Mouse (Mus musculus): ENCODE results near the gene Atxn10.

Atxn10 gene

DNA sequence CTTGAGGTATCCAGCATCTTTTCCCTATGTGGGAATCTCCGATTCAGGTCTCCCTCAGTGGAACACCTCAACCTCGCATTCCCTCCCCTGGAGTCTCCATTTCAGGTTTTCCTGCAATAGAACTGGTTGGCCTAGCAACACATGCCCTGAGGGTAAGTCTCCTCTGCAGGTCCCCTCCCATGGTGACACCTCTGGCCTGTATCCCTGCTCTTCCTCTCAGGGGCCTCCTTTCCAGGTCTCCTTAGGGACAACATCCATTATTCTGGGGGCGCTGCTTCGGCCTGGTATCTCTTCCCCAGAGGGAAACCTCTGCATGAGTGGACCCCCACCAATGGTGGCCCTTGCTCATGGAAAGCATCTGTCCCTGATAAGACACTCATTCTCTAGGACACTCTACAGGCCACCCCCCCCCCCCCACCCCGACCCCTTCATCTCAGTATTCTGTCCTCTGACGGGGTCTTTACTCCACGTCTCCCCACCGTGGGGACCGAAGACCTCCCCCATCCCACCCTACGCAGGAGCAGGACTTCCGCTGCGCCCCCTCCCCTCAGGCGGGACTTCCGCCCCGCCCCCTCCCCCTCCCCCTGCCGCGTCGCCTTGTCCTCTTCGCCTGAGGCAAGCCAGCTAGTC lies at the start of gene Atxn10:
Gene Atxn10, plus strand, starts transcription at position 575 of the 630 bp plus-strand sequence.
- TF ChIP-seq GATA4 (IDR thresholded peaks at IDR 0.05; ENCODE audit: insufficient replicate concordance, low read length) = no peak

DNA sequence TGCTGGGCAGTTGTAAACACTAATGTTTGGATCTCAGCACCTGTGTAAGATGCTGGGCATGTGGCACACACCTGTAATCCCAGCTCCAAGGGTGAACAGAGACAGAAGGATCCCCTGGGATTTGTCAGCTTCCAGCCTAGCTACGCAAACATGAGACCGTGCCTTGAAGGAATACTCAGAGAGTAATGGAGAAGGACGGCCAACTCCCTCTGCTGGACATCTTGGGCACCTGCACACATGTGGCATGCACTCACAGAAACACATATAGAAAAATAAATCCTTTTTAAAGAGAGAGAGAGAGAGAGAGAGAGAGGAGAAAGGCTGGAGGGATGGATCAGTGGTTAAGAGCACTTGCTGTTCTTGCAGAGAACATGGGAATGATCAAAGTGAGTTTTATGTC lies 41.4 kb upstream of the Atxn10 start:
- no peak for TF ChIP-seq GATA4 (IDR thresholded peaks at IDR 0.05; ENCODE audit: insufficient replicate concordance, low read length)

DNA sequence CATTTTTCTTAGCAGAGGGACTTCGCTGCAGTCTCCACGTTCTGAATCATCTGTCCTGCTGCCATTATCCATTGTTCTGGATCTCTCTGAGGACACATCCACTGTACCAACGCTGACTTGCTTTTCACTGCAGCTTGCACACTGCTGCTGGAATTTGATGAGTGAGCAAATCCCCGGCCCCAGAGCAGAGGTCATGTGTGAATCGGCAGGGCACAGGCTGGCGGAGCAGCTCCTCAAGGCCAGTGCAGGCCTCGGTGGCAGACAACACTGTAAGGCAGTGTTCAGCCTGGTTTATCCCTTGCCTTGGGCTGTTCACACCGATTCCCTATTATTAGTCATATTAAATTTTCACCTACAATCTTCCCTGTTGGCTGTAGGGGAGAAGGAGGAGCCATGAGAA lies 40.5 kb upstream of the Atxn10 start:
- TF ChIP-seq GATA4 (IDR thresholded peaks at IDR 0.05; ENCODE audit: insufficient replicate concordance, low read length) = no peak

DNA sequence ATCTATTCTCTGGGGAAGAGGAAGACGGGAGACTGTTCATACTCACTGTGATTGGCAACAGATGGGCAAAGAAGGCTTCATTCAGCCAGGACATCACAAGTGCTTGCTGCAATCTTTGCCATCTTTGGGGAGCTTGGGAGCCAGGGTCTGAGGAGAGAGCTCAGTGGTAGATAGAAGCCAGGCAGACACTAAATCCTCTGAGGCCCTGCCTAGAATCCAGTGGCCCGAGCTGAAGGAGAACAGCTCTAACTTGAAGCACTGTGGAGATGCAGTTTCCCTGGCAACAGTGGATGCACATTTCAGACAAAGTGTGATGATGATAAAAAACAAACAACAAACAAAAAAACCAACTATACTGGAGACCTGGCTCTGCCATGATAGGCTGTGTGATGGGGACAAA lies 40.1 kb upstream of the Atxn10 start:
- TF ChIP-seq GATA4 (IDR thresholded peaks at IDR 0.05; ENCODE audit: insufficient replicate concordance, low read length) = no peak

DNA sequence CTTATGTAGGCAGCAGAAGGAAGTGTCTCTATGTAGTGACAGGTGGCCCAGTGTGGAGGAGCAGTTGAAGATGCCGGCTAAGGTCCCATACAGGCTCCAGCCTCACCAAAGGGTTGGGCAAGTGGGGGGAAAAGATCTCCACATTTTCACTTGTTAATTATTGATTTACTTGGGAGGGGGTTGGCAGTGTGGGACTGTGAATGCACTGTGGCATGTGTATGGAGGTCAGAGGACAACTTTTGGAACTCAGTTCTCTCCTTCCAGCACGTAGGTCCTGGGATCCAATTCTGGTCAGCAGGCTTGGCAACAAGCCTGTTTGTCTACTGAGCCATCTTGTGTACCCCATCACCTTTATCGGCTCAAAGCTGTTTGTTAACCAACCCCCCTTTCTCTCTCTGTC lies 39.5 kb upstream of the Atxn10 start:
- no peak for TF ChIP-seq GATA4 (IDR thresholded peaks at IDR 0.05; ENCODE audit: insufficient replicate concordance, low read length)

DNA sequence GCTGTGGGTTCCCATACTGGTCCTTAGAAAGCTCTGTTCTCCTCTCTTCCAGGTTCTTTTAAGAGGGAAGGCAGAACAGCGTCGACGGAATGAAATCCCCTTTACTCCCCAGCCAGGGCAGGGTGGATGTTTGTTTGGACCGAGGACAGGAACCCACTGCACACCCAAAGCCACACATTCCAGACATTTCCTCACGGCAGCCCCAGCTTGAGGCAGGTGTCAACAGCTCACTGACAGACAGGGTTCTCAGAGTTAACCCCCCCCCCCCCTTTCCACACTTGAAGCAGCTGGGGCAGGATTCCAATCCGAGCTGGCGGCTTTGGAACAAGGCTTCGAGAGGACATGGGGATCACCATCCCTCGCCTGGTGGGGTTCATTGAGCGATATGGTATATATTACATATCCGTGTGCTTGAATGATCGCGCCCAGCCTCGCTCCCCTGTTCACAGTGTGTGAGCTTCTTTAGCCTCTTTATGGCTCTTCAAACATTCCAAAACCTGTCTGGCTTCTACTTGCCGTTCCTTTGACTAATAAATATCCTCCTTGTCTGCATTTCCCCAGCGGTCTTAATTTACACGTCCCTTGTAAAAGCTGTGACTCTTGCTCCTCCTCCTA lies 37.8 kb upstream of the Atxn10 start:
- no peak for TF ChIP-seq GATA4 (IDR thresholded peaks at IDR 0.05; ENCODE audit: insufficient replicate concordance, low read length)

DNA sequence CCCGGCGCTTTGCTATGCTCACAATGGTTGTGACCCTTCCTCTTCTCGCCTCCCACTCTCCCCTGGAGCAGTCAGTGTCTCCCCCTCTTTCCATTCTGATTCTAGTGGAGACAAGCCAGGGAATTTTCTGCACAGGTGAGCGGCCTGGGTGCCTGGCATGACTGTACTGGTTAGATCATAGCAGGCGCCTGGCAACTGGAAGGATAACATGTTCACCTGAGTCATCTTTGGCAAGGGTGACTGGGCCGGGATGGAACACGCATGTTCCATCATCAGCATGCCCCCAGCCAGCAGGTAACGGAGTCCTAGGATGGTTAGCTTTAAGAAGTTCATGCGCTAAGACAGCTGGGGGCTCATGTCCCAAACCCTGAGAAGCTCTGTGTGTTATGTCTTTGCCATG lies 37.1 kb upstream of the Atxn10 start:
- TF ChIP-seq GATA4 (IDR thresholded peaks at IDR 0.05; ENCODE audit: insufficient replicate concordance, low read length) = no peak

DNA sequence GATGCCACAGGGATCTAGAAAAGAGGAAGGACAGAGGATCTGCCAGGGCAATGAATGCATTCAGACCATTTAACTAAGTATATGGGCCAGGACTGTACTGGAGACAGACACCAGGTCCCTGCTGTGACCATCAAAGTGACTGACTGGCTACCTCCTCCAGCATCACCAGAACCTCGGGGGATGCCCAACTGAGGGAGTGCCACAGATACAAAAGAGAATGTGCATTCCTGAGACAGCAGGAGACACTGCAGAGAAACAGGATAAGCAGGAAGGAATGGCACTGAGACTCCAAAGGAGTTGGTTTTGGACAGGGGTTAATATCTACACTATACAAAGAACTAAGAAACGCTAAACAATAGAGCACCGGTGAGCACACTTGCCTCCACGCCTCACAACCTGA lies 32.8 kb upstream of the Atxn10 start:
- TF ChIP-seq GATA4 (IDR thresholded peaks at IDR 0.05; ENCODE audit: insufficient replicate concordance, low read length) = no peak

DNA sequence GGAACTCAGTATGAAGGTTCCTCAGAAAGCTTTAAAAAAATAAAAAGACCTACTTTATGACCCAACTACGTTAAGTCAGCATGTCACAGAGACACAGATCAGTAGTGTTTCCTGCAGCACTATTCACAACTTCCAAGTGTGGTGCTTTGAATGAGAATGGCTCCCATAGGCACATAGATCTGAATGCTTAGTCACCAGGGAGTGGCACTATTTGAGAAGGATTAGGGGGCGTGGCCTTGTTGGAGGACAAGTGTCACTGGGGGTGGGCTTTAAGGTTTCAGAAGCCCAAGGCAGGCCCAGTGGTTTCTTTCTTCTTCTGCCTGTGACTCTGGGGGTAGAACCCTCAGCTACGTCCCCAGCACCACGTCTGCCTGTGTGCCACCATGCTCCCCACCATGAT lies 32.1 kb upstream of the Atxn10 start:
- TF ChIP-seq GATA4 (IDR thresholded peaks at IDR 0.05; ENCODE audit: insufficient replicate concordance, low read length) = no peak

DNA sequence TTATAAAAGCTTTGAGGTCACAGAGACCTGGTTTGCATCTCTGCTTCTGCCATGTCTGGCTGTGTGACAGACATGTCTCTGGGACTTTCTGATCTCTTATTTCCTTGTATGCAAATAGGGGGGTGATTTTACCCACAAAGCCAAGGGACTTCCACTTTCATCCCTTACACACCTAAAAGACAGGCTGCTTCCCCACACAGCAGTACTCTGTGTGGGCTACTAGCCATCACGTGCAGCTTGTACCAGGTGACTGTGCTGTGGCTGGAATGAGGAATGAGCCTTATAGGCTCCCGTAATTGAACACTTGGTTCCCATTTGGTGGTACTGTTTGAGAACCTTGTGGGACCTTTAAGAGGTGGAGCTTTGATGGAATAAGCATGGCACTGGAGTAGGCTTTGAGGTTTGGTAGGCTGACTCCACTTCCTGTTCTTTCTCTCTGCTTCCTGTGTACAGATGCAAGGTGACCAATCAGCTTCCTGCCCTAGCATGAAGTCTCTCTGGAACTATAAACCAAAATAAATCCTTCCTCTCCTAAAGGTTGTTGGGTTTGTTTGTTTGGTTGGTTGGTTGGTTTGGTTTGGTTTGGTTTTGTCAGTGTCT lies 28.9 kb upstream of the Atxn10 start:
- no peak for TF ChIP-seq GATA4 (IDR thresholded peaks at IDR 0.05; ENCODE audit: insufficient replicate concordance, low read length)

DNA sequence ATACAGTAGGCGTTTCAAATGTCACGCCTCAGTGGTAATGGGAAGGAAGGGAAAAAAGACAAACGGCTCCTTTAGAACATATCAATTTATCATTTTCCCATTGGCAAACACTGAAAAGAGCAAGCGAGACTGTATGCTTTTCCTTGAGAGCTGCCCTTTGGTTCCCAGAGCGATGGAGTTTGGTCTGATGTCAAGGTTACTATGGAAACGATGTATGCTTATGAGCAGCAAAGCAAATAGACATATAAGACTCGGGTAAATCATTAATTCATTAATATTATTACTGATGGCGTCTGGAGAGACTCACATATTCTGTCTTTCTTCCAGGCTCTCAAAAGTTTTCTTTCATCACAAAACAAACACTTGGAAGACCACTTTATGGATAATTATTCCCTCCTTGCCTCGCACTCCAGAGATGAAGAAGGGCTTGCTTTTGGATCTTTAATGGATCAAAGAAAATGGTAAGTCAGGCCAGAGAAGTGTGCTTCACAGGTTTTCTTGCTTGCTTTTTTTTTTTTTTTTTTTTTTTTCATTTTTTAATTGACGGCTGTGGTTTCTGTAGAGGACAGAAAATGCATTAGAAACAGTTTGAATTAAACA lies 24.9 kb upstream of the Atxn10 start:
- no peak for TF ChIP-seq GATA4 (IDR thresholded peaks at IDR 0.05; ENCODE audit: insufficient replicate concordance, low read length)

DNA sequence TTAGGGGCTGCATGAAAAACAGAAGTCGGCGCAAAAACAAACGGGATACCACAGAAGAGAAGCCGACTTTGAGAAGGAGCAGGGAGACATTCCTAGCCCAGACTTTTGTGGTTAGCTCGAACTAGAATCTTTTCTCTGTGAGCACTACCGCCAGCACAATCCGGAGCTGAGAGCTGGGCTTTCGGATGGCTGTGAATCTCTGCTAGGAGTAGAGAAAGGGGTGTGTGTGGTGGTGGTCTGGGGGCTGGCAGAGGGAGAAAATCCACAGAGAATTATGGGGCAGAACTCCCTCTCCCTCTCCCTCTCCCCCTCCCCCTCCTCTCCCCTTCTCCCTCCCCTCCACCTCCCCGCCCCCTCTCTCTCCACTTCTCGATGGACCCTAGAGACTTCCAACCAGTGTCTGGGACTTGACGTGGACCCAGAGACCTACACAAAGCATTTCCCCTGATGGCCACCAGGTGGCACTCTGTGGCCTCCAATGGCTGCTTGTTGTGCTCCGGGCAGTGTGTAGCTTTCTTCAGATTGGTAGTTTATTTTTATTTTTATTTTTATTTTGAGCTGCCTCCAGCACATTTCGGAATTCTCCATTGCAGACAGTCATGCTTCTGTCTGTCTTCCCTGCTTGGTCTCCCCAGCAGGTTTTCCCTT lies 20.5 kb upstream of the Atxn10 start:
- no peak for TF ChIP-seq GATA4 (IDR thresholded peaks at IDR 0.05; ENCODE audit: insufficient replicate concordance, low read length)

DNA sequence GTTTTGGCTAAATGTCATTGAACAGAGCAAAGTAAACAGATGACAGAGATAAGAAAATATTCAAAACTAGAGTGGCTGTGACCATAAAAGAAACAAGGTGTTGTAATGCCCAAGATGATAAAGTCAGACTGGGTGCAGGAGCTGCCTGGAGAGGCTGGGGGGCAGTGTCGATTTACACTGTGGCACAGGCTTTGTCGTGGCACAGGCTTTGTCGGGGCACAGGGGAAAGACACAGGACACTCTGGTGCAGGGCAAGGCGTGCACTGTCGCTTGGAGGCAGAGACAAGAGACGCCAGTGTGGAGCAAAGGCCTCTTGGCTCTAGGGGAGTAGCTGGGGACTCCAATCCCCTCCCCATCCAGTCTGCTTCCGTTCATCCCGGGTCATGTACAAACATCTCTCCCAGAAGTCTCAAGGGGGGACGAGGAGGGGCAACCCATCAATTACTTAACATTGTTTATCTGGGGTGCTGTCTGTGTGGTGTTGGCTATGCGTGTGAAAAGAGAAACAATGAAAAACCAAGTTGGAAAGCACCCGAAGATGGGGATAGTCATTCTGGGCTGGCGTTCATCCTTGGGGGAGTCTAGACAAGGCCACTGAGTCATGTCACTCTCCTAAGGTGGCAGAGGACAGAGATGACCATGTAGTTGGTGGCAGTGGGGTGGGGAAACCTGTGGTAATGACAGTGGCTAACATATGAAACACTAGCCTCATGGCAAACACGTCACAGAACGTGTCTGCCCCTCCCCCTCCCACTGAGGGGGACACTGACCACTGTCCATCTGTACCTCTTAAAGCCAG lies 19.5 kb upstream of the Atxn10 start:
- TF ChIP-seq GATA4 (IDR thresholded peaks at IDR 0.05; ENCODE audit: insufficient replicate concordance, low read length) = no peak

DNA sequence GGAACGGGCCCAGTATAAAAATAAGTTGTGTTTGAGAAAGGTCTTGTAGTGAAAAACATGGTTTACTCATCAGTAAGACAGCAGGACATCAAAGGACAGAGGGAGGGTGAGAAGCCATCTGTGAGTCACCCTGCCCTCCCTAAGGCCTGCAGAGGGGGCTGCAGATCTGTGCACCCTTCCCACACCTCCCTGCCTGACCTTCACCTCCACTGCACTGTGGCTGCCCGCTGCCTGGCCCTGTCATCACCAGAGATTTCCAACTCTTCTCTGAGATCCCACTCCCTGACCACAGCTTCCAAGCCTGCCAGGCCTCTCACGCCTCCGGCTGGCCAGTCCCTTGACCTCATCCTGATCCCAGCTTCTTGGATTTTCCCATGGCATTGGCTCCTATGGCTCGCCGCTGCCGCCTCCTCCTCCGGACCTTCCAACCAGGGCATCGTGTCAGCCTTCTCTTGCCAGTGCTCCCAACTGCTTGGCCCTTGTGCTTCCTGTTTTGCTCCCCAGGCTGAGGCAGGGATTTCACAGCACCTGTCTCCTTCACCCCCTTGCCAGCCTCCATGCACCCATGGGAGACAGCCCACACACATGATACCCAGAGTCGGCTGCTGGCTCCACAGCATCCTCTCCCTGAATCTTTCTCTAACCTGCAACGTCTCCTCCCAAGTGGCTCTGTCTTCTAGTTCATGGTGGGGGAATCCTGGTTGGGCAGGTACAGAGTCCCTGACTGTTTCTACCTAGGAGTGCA lies 15.9 kb upstream of the Atxn10 start:
- TF ChIP-seq GATA4 (IDR thresholded peaks at IDR 0.05; ENCODE audit: insufficient replicate concordance, low read length) = no peak

Measured in liver, adult (tissue).